22 mouse cellular contexts compared by ENCODE assay signal in the genomic region with DNA sequence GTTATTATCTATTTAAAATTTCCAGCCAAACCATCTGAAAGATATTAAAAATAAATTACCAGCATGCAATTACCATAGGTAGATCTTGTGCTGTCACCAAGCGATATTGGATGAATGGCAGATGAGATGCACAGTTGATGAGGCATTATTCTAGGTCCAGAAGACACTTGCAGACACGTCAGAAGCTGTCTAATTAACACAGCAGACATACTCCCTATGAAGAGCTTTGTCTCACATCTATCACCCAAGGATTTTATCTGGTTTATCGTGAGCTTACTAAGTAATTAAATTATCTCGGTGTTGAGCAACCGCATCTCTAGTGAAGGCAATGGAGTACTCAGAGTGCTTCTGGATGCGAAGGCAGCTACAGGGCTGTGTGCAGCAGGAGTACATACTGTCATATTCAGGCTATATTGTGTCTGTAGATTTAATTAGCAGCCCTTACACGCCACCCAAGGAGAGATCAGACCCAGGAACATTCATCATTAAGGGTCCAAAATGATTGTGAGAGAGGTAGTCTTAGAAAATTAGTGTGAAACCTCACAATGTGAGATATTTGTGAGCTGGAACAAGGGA.
DNase-seq lines count a peak whose midpoint lies in the region; ATAC-seq lines count a peak whose summit lies in the region.
"Had no signal": no experiment of that assay in that cellular context is flagged by ENCODE, and none has a peak within 500 bp of the region (broad histone marks: within the 10 kb centered on the region; RNA-seq: fewer than 3 reads in every experiment).

No protein-coding gene starts in this region.

- no peak overlapping the region for H3K9ac ChIP-seq in midbrain, embryonic 15.5 days
- no peak overlapping the region for H3K9ac ChIP-seq in forebrain, embryonic 13.5 days
- no peak overlapping the region for H3K9ac ChIP-seq in forebrain, embryonic 16.5 days (replicated peaks; ENCODE audit: low read depth, low read length)
- H3K9ac ChIP-seq: embryonic facial prominence, embryonic 15.5 days; hindbrain, embryonic 14.5 days had no signal

- intact Hi-C loops in gastrocnemius, postnatal 14 days (cut with DNase I; ENCODE audit: low total_unique reads), result no loop called here

- H3K27me3 ChIP-seq in midbrain, embryonic 15.5 days (replicated peaks), result no peaks in the 10 kb centered on the region
- H3K27me3 ChIP-seq in midbrain, embryonic 10.5 days (ENCODE audit: low read depth, poor library complexity, severe bottlenecking), result no peaks in the 10 kb centered on the region
- H3K27me3 ChIP-seq in forebrain, embryonic 13.5 days, result no peaks in the 10 kb centered on the region
- no peaks in the 10 kb centered on the region for H3K27me3 ChIP-seq in forebrain, embryonic 16.5 days (replicated peaks; ENCODE audit: control insufficient read depth, insufficient read depth, low read length)
- H3K27me3 ChIP-seq: embryonic facial prominence, embryonic 15.5 days had no signal

- no peaks in the 10 kb centered on the region for H3K4me1 ChIP-seq in midbrain, embryonic 15.5 days
- H3K4me1 ChIP-seq in midbrain, embryonic 10.5 days, result no peaks in the 10 kb centered on the region
- H3K4me1 ChIP-seq in forebrain, embryonic 13.5 days, result peaks cover 5% of the 10 kb centered on the region
- 0 out of 2 replicates have a peak, but pooled peaks cover 2% of the 10 kb centered on the region for H3K4me1 ChIP-seq in forebrain, embryonic 16.5 days (replicated peaks; ENCODE audit: control insufficient read depth, insufficient read depth, low read length)
- H3K4me1 ChIP-seq: embryonic facial prominence, embryonic 15.5 days; heart, embryonic 10.5 days had no signal

- H3K9me3 ChIP-seq in midbrain, embryonic 15.5 days, result no peaks in the 10 kb centered on the region
- H3K9me3 ChIP-seq in midbrain, embryonic 10.5 days (replicated peaks), result no peaks in the 10 kb centered on the region
- H3K9me3 ChIP-seq in forebrain, embryonic 13.5 days (replicated peaks), result no peaks in the 10 kb centered on the region
- H3K9me3 ChIP-seq in forebrain, embryonic 16.5 days (ENCODE audit: control insufficient read depth, low read length), result no peaks in the 10 kb centered on the region
- H3K9me3 ChIP-seq: embryonic facial prominence, embryonic 15.5 days; G1E; heart, embryonic 10.5 days had no signal

- 60% methylated on average over 7 of the region's 7 CpGs for WGBS in midbrain, embryonic 15.5 days
- WGBS in midbrain, embryonic 10.5 days, result 82% methylated on average over 7 of the region's 7 CpGs
- 50% methylated on average over 7 of the region's 7 CpGs for WGBS in forebrain, embryonic 13.5 days
- WGBS in forebrain, embryonic 16.5 days, result 42% methylated on average over 7 of the region's 7 CpGs

- DNase-seq in midbrain, embryonic 10.5 days (ENCODE audit: low spot score), result no peak
- peak; percentile 54 for DNase-seq in retina, postnatal 1 day
- no peak for DNase-seq in gastrocnemius, postnatal 14 days
- DNase-seq in urinary bladder, adult 18-20 months (ENCODE audit: low spot score in 2 of 2), result no peak
- DNase-seq: adrenal gland, adult 8-10 months; adrenal gland, postnatal 36 days; cerebellum, adult 11 months; cerebellum, adult 8-10 months; cerebellum, postnatal 14 days; embryo, embryonic 11 days; gastrocnemius, adult 2 months; heart, adult 18-20 months; heart, postnatal 10 days had no signal

- H3K4me3 ChIP-seq in midbrain, embryonic 15.5 days, result no peak overlapping the region
- no peak overlapping the region for H3K4me3 ChIP-seq in midbrain, embryonic 10.5 days
- H3K4me3 ChIP-seq in forebrain, embryonic 13.5 days, result no peak overlapping the region
- no peak overlapping the region for H3K4me3 ChIP-seq in forebrain, embryonic 16.5 days (replicated peaks; ENCODE audit: low read length)
- H3K4me3 ChIP-seq: embryonic facial prominence, embryonic 15.5 days; erythroblast, embryonic 14.5 days; gastrocnemius, adult 2 months; heart, embryonic 10.5 days had no signal

- no peaks in the 10 kb centered on the region for H3K36me3 ChIP-seq in midbrain, embryonic 15.5 days (replicated peaks)
- H3K36me3 ChIP-seq in midbrain, embryonic 10.5 days, result no peaks in the 10 kb centered on the region
- no peaks in the 10 kb centered on the region for H3K36me3 ChIP-seq in forebrain, embryonic 13.5 days (ENCODE audit: poor library complexity, severe bottlenecking)
- H3K36me3 ChIP-seq in forebrain, embryonic 16.5 days (ENCODE audit: control insufficient read depth, insufficient read depth), result no peaks in the 10 kb centered on the region
- H3K36me3 ChIP-seq: embryonic facial prominence, embryonic 15.5 days; G1E; heart, embryonic 10.5 days had no signal

- no peak overlapping the region for H3K27ac ChIP-seq in midbrain, embryonic 15.5 days
- H3K27ac ChIP-seq in midbrain, embryonic 10.5 days (replicated peaks), result no peak overlapping the region
- no peak overlapping the region for H3K27ac ChIP-seq in forebrain, embryonic 13.5 days
- no peak overlapping the region for H3K27ac ChIP-seq in forebrain, embryonic 16.5 days (ENCODE audit: low read length)
- H3K27ac ChIP-seq: embryonic facial prominence, embryonic 15.5 days; gastrocnemius, adult 2 months; heart, embryonic 10.5 days; hindbrain, embryonic 14.5 days had no signal

- ATAC-seq in midbrain, embryonic 15.5 days (replicated peaks), result peak; percentile 58; the same call in 1 of the 2 replicates
- peak; percentile 58 for ATAC-seq in forebrain, embryonic 13.5 days
- peak; percentile 58 for ATAC-seq in forebrain, embryonic 16.5 days
- ATAC-seq: intestine, embryonic 16.5 days had no signal

- H3K4me2 ChIP-seq in midbrain, embryonic 15.5 days, result no peak overlapping the region
- no peak overlapping the region for H3K4me2 ChIP-seq in forebrain, embryonic 13.5 days
- no peak overlapping the region for H3K4me2 ChIP-seq in forebrain, embryonic 16.5 days (ENCODE audit: low read length)
- H3K4me2 ChIP-seq: embryonic facial prominence, embryonic 15.5 days; hindbrain, embryonic 14.5 days had no signal
